ENCODE assay signal across 31 mouse cellular contexts in the genomic region with DNA sequence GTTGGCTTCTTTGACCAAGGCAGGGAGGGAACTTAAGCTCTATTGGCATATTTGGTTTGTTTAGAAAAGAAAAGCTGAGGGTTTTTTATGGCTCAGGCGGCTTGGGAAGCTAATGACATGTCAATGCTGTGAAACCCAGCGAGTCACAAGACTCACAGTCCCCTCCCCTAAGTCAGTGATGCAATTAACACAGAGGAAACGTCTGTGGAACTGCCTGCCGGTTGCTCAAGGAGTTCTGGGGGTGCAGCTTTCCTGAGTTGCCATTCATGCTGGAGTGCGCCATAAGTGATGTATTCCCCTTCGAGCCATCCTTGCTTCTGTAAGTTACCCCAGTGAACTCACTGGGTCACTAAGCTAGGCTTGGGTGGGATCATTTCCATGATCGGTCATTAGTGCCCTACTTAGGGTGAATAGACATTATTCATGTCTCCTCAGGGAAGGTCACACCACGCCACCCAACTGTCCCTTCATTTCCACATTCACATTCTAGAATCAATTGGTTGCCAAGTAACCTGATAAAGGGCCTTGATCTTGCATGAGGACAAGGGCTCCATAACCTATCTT.
DNase-seq lines count a peak whose midpoint lies in the region; ATAC-seq lines count a peak whose summit lies in the region.
"Had no signal": no experiment of that assay in that cellular context is flagged by ENCODE, and none has a peak within 500 bp of the region (broad histone marks: within the 10 kb centered on the region; RNA-seq: fewer than 3 reads in every experiment).

No protein-coding gene starts in this region.

- WGBS in hindbrain, embryonic 10.5 days = 75% methylated on average over 8 of the region's 8 CpGs

- H3K27ac ChIP-seq in hindbrain, embryonic 10.5 days = no peak overlapping the region
- H3K27ac ChIP-seq: embryonic facial prominence, embryonic 12.5 days; forebrain, embryonic 15.5 days; gastrocnemius, adult 2 months; heart, adult 2 months; heart, embryonic 13.5 days; kidney, embryonic 15.5 days; liver, embryonic 12.5 days; macrophage; midbrain, embryonic 10.5 days; midbrain, embryonic 15.5 days; neural tube, embryonic 15.5 days had no signal

- ATAC-seq in granulocyte monocyte progenitor cell, adult 5-6 weeks (replicated peaks; ENCODE audit: poor library complexity, severe bottlenecking) = peak; percentile 79
- ATAC-seq: forebrain, embryonic 15.5 days; hindbrain, embryonic 16.5 days; liver, embryonic 12.5 days; liver, postnatal 0 days; midbrain, embryonic 15.5 days; Patski had no signal

- H3K36me3 ChIP-seq in hindbrain, embryonic 10.5 days = no peaks in the 10 kb centered on the region
- H3K36me3 ChIP-seq: embryonic facial prominence, embryonic 12.5 days; forebrain, embryonic 15.5 days; heart, embryonic 13.5 days; kidney, embryonic 15.5 days; liver, embryonic 12.5 days; midbrain, embryonic 10.5 days; midbrain, embryonic 15.5 days; neural tube, embryonic 15.5 days had no signal

- peak; percentile 39 to 86 for DNase-seq in adrenal gland, adult (ENCODE audit: inconsistent age in 2 of 2, low spot score in 1 of 2)
- DNase-seq in adrenal gland, adult 18-20 months (ENCODE audit: low spot score in 2 of 2) = no peak
- DNase-seq in lung, postnatal 36 days = peak; percentile 31
- no peak for DNase-seq in lung, postnatal 14 days
- DNase-seq in right cerebral cortex, postnatal 14 days = no peak
- DNase-seq in hindbrain, embryonic 10.5 days (ENCODE audit: low spot score) = no peak
- DNase-seq: cerebellum, adult 11-12 months; cerebellum, adult 9-11 months; embryo, embryonic 11 days; gastrocnemius, adult 2 months; gastrocnemius, postnatal 36 days; heart, adult 2 months; heart, postnatal 10 days; kidney, adult 18-20 months; kidney, postnatal 25 days; left cerebral cortex, postnatal 4 days; liver, postnatal 0 days; right cerebral cortex, adult 18-20 months; right cerebral cortex, postnatal 4 days had no signal

- H3K4me1 ChIP-seq in hindbrain, embryonic 10.5 days (replicated peaks) = no peaks in the 10 kb centered on the region; the same call in 1 of the 2 replicates
- H3K4me1 ChIP-seq: embryonic facial prominence, embryonic 12.5 days; forebrain, embryonic 15.5 days; heart, embryonic 13.5 days; kidney, embryonic 15.5 days; midbrain, embryonic 10.5 days; midbrain, embryonic 15.5 days; neural tube, embryonic 15.5 days had no signal

- no peaks in the 10 kb centered on the region for H3K27me3 ChIP-seq in hindbrain, embryonic 10.5 days (ENCODE audit: insufficient read depth, poor library complexity, severe bottlenecking)
- H3K27me3 ChIP-seq: embryonic facial prominence, embryonic 12.5 days; forebrain, embryonic 15.5 days; heart, embryonic 13.5 days; kidney, embryonic 15.5 days; liver, embryonic 12.5 days; midbrain, embryonic 15.5 days; neural tube, embryonic 15.5 days; Patski had no signal

- H3K4me3 ChIP-seq in hindbrain, embryonic 10.5 days = no peak overlapping the region
- H3K4me3 ChIP-seq: embryonic facial prominence, embryonic 12.5 days; forebrain, embryonic 15.5 days; gastrocnemius, adult 2 months; heart, adult 2 months; heart, embryonic 13.5 days; kidney, embryonic 15.5 days; liver, embryonic 12.5 days; midbrain, embryonic 10.5 days; midbrain, embryonic 15.5 days; neural tube, embryonic 15.5 days had no signal

- H3K9me3 ChIP-seq in hindbrain, embryonic 10.5 days = peaks cover 7% of the 10 kb centered on the region; the same call in 1 of the 2 replicates
- H3K9me3 ChIP-seq: embryonic facial prominence, embryonic 12.5 days; forebrain, embryonic 15.5 days; heart, embryonic 13.5 days; kidney, embryonic 15.5 days; liver, embryonic 12.5 days; midbrain, embryonic 10.5 days; midbrain, embryonic 15.5 days; neural tube, embryonic 15.5 days had no signal

Comparison
In these comparisons a context has a peak if more than half of its experiments do, and no peak if none do; other contexts are left out.
1. DNase-seq: peak in adrenal gland, adult (2 of 2) and lung, postnatal 36 days (single experiment); none in adrenal gland, adult 18-20 months (0 of 2), lung, postnatal 14 days (single experiment), right cerebral cortex, postnatal 14 days (single experiment) and hindbrain, embryonic 10.5 days (single experiment).